Mouse (Mus musculus): ENCODE measurements at regions not wholly inside any gene's neighbourhood (a gene's known extent, or its start where the extent isn't known, plus 50 kb on each side); places are given as distances from the start of the nearest gene placed in this dataset.

DNA sequence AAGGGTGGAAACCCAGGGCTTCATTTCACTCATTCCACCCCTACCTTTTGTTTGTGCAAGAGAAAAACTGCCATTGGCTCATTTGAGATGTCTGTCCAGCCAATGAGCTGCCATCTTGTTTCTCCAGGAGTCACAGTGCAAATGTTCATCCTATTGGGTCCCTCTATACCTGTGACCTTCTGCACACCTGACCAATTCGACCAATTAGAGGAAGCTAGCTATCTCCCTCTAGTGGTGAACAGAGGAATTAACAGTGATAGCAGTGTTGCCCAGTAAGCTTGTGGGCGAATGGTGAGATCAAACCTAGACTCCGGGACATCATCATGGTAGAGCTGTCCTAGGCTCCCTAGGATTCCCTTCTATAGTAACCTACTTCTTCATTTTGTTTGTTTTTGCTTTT, 211.1 kb upstream of the Vstm2b start:
- TF ChIP-seq POLR2A (IDR thresholded peaks at IDR 0.05; ENCODE audit: low read depth, low read length) = no peak
- no peak for TF ChIP-seq CTCF (IDR thresholded peaks at IDR 0.05; ENCODE audit: extremely low read depth, insufficient read length, insufficient replicate concordance, low read depth, low read length)

Measured in small intestine, adult 2 months (tissue).